Mouse (Mus musculus) ovary, adult 2 months (tissue): ENCODE results near the gene Klhl6. TPM values are rescaled to one million over a fixed set of nuclear protein-coding genes. Genes with fewer than 3 reads are reported as not detected.

ENCODE experiments used
- polyA plus RNA-seq: library from polyadenylated mRNA; depleted of rRNA; stranded (reverse); fragments of >200 nt; gene quantifications from 2 replicates; pipeline ENCODE4 v1.2.3, GENCODE M21; 2012; rRNA removed

Gene Klhl6
- polyA plus RNA-seq, result 2.8 and 3.4 TPM in 2 replicates

DNA sequence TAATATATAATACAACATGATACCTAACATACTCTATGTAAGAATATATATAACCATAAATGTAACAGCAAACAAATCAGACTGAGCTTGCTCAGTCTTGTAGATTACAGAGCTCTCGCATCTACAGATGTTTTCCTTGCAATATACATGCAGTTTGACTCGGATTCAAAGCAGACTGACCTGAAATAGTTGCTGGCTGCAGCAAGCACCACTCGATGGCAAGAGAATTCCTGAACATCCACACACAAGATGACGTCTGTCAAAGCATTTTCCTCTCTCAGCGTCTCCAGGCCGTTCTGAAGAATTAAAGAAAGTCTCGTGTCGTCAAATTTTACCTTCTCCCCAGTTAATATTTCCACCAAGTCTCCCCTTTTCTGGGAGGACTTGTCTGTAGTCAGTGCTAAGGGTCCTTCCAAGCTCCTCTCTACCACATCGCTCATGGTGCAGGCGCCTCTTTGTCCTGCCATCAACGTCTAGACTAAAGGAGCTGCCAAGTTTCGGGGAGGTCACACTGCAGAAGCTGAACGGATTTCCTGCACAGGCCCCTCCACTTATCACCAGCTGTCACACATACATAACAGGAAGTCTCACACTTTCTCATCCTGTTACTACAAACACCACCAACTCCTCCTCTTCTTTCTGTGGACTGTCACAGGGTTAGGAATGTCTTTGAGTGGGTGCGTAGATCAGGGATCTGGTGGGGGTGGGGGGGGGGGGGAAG, at the start of gene Klhl6:
Klhl6 (minus strand) TSS at position 501 of the 721 bp plus-strand sequence.

Other genes with a start within 250 kb of the Klhl6 start
- gene B3gnt5, start 222.8 kb downstream of the Klhl6 start, polyA plus RNA-seq, result 0.20 and 0.31 TPM in 2 replicates
- gene Klhl24, start 114.5 kb upstream of the Klhl6 start, polyA plus RNA-seq, result 8.6 and 10.0 TPM in 2 replicates
- 49.3 and 49.7 TPM in 2 replicates for gene Yeats2, start 158.0 kb upstream of the Klhl6 start, polyA plus RNA-seq